Mouse (Mus musculus) embryonic facial prominence, embryonic 10.5 days (tissue): ENCODE data around the gene Csnk2b. TPM values are rescaled to one million over a fixed set of nuclear protein-coding genes. Genes with fewer than 3 reads are reported as not detected.

ENCODE experiments used
- DNase-seq: peaks from one replicate; pipeline ENCODE4 v3.0.0-alpha.2; 2017; ENCODE audit warnings: low spot score
- H3K27ac ChIP-seq: fragments of 300-500 bp; sonication (generic); replicated peaks from 2 replicates; pipeline ENCODE4 v1.5.1; 2016; ENCODE audit warnings: mild to moderate bottlenecking
- H3K27me3 ChIP-seq: fragments of 300-500 bp; sonication (generic); replicated peaks from 2 replicates; pipeline ENCODE4 v1.6.1; 2016; ENCODE audit warnings: low read depth, mild to moderate bottlenecking; ENCODE audit not compliant: poor library complexity, severe bottlenecking
- H3K36me3 ChIP-seq: fragments of 300-500 bp; sonication (generic); replicated peaks from 2 replicates; pipeline ENCODE4 v1.6.1; 2016; ENCODE audit warnings: mild to moderate bottlenecking, moderate library complexity
- H3K4me1 ChIP-seq: fragments of 300-500 bp; sonication (generic); 2 replicates; pipeline ENCODE4 v1.6.1; 2016
- H3K4me3 ChIP-seq: fragments of 300-500 bp; sonication (generic); 2 replicates; pipeline ENCODE4 v1.5.1; 2016; ENCODE audit warnings: mild to moderate bottlenecking, moderate library complexity
- H3K9me3 ChIP-seq: fragments of 300-500 bp; sonication (generic); 2 replicates; pipeline ENCODE4 v1.6.1; 2016; ENCODE audit warnings: mild to moderate bottlenecking
- WGBS: fragments of 180-500 bp; shearing (Covaris S2); methylation state at CpG from one replicate; pipeline ENCODE4 v1.1.7; 2016; 5-methylcytosine and 5-hydroxymethylcytosine counted together
- polyA plus RNA-seq: library from polyadenylated mRNA; unstranded; fragments of >200 nt; fragmentation: Nextera tagmentation; extraction: Ambion mirVana; gene quantifications from 2 replicates; pipeline ENCODE4 v1.2.1, GENCODE M21; 2016

Csnk2b gene
- polyA plus RNA-seq, 1 experiment from 2014 or later = 283 TPM

- 18% methylated on average over 10 of the region's 10 CpGs for WGBS
- peaks cover 32% of the 10 kb centered on the region for H3K4me1 ChIP-seq
- H3K4me3 ChIP-seq = peak within 1 kb of the TSS; percentile 43
- peaks cover 42% of the 10 kb centered on the region for H3K27me3 ChIP-seq
- no peaks in the 10 kb centered on the region for H3K36me3 ChIP-seq
- no peak for DNase-seq
- peak within 1 kb of the TSS; percentile 60 for H3K27ac ChIP-seq
- H3K9me3 ChIP-seq = no peaks in the 10 kb centered on the region
These were observed 45.2 kb downstream of the Csnk2b start, which contains the start of gene Ly6g6e for GRCm38 (mm10) chr17:35076507-35077176. Gene Ly6g6e (plus strand): TSS chr17:35076902.

- Histone ChIP-seq H3K27me3 (peaks cover 31% of the 10 kb centered on the region), H3K4me1 (peaks cover 36% of the 10 kb centered on the region), H3K9me3 (no peaks in the 10 kb centered on the region), H3K36me3 (no peaks in the 10 kb centered on the region), H3K27ac (no peak overlapping the region), H3K4me3 (no peak overlapping the region)
- WGBS = 49% methylated on average over 17 of the region's 17 CpGs
- no peak for DNase-seq
These were observed 47.8 kb downstream of the Csnk2b start for GRCm38 (mm10) chr17:35074097-35074496.

- WGBS = 78% methylated on average over 9 of the region's 9 CpGs
- peaks cover 17% of the 10 kb centered on the region for H3K4me1 ChIP-seq
These were observed 50.4 kb downstream of the Csnk2b start for GRCm38 (mm10) chr17:35071454-35071853.

GRCm38 (mm10) chr17:35070556-35071229, 51.2 kb downstream of the Csnk2b start:
- WGBS = 51% methylated on average over 6 of the region's 6 CpGs
- Histone ChIP-seq H3K9me3 (no peaks in the 10 kb centered on the region), H3K4me1 (peaks cover 14% of the 10 kb centered on the region), H3K4me3 (no peak overlapping the region), H3K27ac (no peak overlapping the region), H3K36me3 (no peaks in the 10 kb centered on the region), H3K27me3 (peaks cover 41% of the 10 kb centered on the region)
- no peak for DNase-seq

More at GRCm38 (mm10) chr17:35071454-35071853, 50.4 kb downstream of the Csnk2b start:
- no peak for DNase-seq
- Histone ChIP-seq H3K9me3 (no peaks in the 10 kb centered on the region), H3K27me3 (peaks cover 39% of the 10 kb centered on the region), H3K27ac (no peak overlapping the region), H3K4me3 (no peak overlapping the region), H3K36me3 (no peaks in the 10 kb centered on the region)

GRCm38 (mm10) chr17:35068213-35068914, 53.5 kb downstream of the Csnk2b start:
- Histone ChIP-seq H3K36me3 (peaks cover 5% of the 10 kb centered on the region; the same call in 1 of the 2 replicates), H3K4me3 (no peak overlapping the region), H3K9me3 (no peaks in the 10 kb centered on the region), H3K27me3 (peaks cover 62% of the 10 kb centered on the region), H3K27ac (no peak overlapping the region), H3K4me1 (peaks cover 28% of the 10 kb centered on the region)
- 85% methylated on average over 17 of the region's 17 CpGs for WGBS
- DNase-seq = no peak

Other genes starting within 250 kb of the Csnk2b start
- gene Zbtb12, start 242.6 kb downstream of the Csnk2b start, polyA plus RNA-seq = 4.8 and 6.2 TPM in 2 replicates
- not detected in 2 replicates for gene Gm20547, start 240.0 kb downstream of the Csnk2b start, polyA plus RNA-seq
- 0.55 and 1.6 TPM in 2 replicates for gene C2, start 223.8 kb downstream of the Csnk2b start, polyA plus RNA-seq
- 96.5 and 103 TPM in 2 replicates for gene Ehmt2, start 223.6 kb downstream of the Csnk2b start, polyA plus RNA-seq
- gene Slc44a4, start 207.6 kb downstream of the Csnk2b start, polyA plus RNA-seq = 0.21 and 0.44 TPM in 2 replicates
- 14.0 and 19.3 TPM in 2 replicates for gene Neu1, start 190.8 kb downstream of the Csnk2b start, polyA plus RNA-seq
- 0.13 and 0.15 TPM in 2 replicates for gene Hspa1b, start 162.8 kb downstream of the Csnk2b start, polyA plus RNA-seq
- gene Gm20481, start 152.1 kb downstream of the Csnk2b start, polyA plus RNA-seq = not detected in 2 replicates
- 1.3 and 1.9 TPM in 2 replicates for gene Hspa1a, start 149.9 kb downstream of the Csnk2b start, polyA plus RNA-seq
- gene Hspa1l, start 149.3 kb downstream of the Csnk2b start, polyA plus RNA-seq = 1.1 TPM in 2 replicates
- gene Lsm2, start 140.2 kb downstream of the Csnk2b start, polyA plus RNA-seq = 339 and 361 TPM in 2 replicates
- gene Vars, start 121.1 kb downstream of the Csnk2b start, polyA plus RNA-seq = 197 and 223 TPM in 2 replicates
- gene Vwa7, start 105.5 kb downstream of the Csnk2b start, polyA plus RNA-seq = 0.18 and 0.21 TPM in 2 replicates
- 4.2 and 5.6 TPM in 2 replicates for gene Sapcd1, start 94.0 kb downstream of the Csnk2b start, polyA plus RNA-seq
- gene Msh5, start 75.3 kb downstream of the Csnk2b start, polyA plus RNA-seq = 3.9 and 4.4 TPM in 2 replicates
- gene Clic1, start 72.1 kb downstream of the Csnk2b start, polyA plus RNA-seq = 190 and 191 TPM in 2 replicates
- 482 and 503 TPM in 2 replicates for gene Ddah2, start 63.0 kb downstream of the Csnk2b start, polyA plus RNA-seq
- 0.31 and 0.35 TPM in 2 replicates for gene Ly6g6c, start 56.7 kb downstream of the Csnk2b start, polyA plus RNA-seq
- 0.52 and 0.93 TPM in 2 replicates for gene Mpig6b, start 55.9 kb downstream of the Csnk2b start, polyA plus RNA-seq
- 0.83 and 1.00 TPM in 2 replicates for gene Ly6g6e, start 45.2 kb downstream of the Csnk2b start, polyA plus RNA-seq
- gene Ly6g6d, start 44.0 kb downstream of the Csnk2b start, polyA plus RNA-seq = 1.3 TPM in 1 of 2 replicates, not detected in the other
- 0.51 and 0.62 TPM in 2 replicates for gene Ly6g6f, start 36.4 kb downstream of the Csnk2b start, polyA plus RNA-seq
- 59.4 and 60.0 TPM in 2 replicates for gene Abhd16a, start 32.8 kb downstream of the Csnk2b start, polyA plus RNA-seq
- gene Ly6g5c, start 13.8 kb downstream of the Csnk2b start, polyA plus RNA-seq = not detected in 2 replicates
- gene Ly6g5b, start 6.6 kb downstream of the Csnk2b start, polyA plus RNA-seq = 1.5 and 1.6 TPM in 2 replicates
- gene Gpank1, start 598 bp downstream of the Csnk2b start, polyA plus RNA-seq = 32.5 and 33.3 TPM in 2 replicates
- 9.6 and 9.7 TPM in 2 replicates for gene D17H6S53E, start 4.3 kb upstream of the Csnk2b start, polyA plus RNA-seq
- 0.40 and 0.69 TPM in 2 replicates for gene Apom, start 10.0 kb upstream of the Csnk2b start, polyA plus RNA-seq
- gene Bag6, start 13.1 kb upstream of the Csnk2b start, polyA plus RNA-seq = 73.8 and 77.8 TPM in 2 replicates
- 203 and 205 TPM in 2 replicates for gene Prrc2a, start 42.8 kb upstream of the Csnk2b start, polyA plus RNA-seq
- gene Aif1, start 54.0 kb upstream of the Csnk2b start, polyA plus RNA-seq = 2.9 and 3.9 TPM in 2 replicates
- gene Lst1, start 66.4 kb upstream of the Csnk2b start, polyA plus RNA-seq = 2.6 and 6.9 TPM in 2 replicates
- 0.16 and 0.34 TPM in 2 replicates for gene Ltb, start 72.4 kb upstream of the Csnk2b start, polyA plus RNA-seq
- gene Tnf, start 80.0 kb upstream of the Csnk2b start, polyA plus RNA-seq = not detected in 2 replicates
- gene Lta, start 83.3 kb upstream of the Csnk2b start, polyA plus RNA-seq = not detected in 2 replicates
- 0.33 and 0.40 TPM in 2 replicates for gene Gm16181, start 98.8 kb upstream of the Csnk2b start, polyA plus RNA-seq
- 5.2 and 5.6 TPM in 2 replicates for gene Atp6v1g2, start 111.6 kb upstream of the Csnk2b start, polyA plus RNA-seq
- gene Nfkbil1, start 113.7 kb upstream of the Csnk2b start, polyA plus RNA-seq = 9.3 and 9.6 TPM in 2 replicates
- 726 and 735 TPM in 2 replicates for gene Ddx39b, start 119.7 kb upstream of the Csnk2b start, polyA plus RNA-seq
- 30.3 and 32.9 TPM in 2 replicates for gene H2-D1, start 140.7 kb upstream of the Csnk2b start, polyA plus RNA-seq
- gene H2-Q1, start 198.4 kb upstream of the Csnk2b start, polyA plus RNA-seq = not detected in 2 replicates
- 0.75 and 0.88 TPM in 2 replicates for gene H2-Q2, start 220.2 kb upstream of the Csnk2b start, polyA plus RNA-seq